Mouse (Mus musculus): ENCODE data around the gene Cyp2b10.

DNA sequence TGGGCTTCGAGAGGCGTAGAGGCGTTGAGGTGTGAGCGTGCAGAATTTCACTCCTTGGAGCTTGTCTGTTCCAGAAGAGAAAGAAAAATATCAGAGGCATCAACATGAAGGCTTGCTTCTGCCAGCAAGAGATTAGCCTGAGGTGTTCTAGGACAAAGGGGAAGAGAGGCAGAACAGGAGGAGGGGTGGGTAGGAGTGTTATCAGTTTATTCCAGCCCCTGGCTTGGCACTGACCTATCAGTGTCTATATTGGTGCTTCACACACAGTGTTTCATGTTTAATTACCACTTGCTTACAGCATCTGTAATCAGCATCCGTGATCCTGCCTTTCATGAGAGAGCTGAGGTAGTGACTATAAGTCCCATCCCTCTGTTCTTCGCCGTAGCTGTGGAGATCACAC is 644 bp downstream of the Cyp2b10 start:
- TF ChIP-seq MXI1 (IDR thresholded peaks at IDR 0.05; ENCODE audit: low read depth, low read length) (no peak), CTCF (conservative IDR thresholded peaks at IDR 0.05 in 1 of 2, IDR thresholded peaks at IDR 0.05 in 1 of 2; ENCODE audit: low read depth in 2 of 2, low read length in 2 of 2) (no peak), UBTF (IDR thresholded peaks at IDR 0.05; ENCODE audit: low read depth, low read length) (no peak), MEF2A (IDR thresholded peaks at IDR 0.05; ENCODE audit: borderline replicate concordance, low read depth, low read length) (no peak)
